Mouse (Mus musculus) hindbrain, postnatal 0 days (tissue): ENCODE measurements around the gene Coq9. TPM values are rescaled to one million over a fixed set of nuclear protein-coding genes. Genes with fewer than 3 reads are reported as not detected.
A peak's percentile ranks its signal among the peaks of the same experiment; 100 is the strongest.
"Not testable (repeated sequence)": the region's sequence is repeated elsewhere in the genome, so short reads cannot be mapped to it uniquely, and the experiment has no call there.

ENCODE experiments used
- ATAC-seq: fragments of 200-750 bp; cut with Nextera tagmentation; 2 replicates; pipeline ENCODE4 v1.8.0; 2017; ENCODE audit warnings: mild to moderate bottlenecking, moderate TSS enrichment, moderate library complexity
- DNase-seq: peaks from one replicate; pipeline ENCODE4 v3.0.0-alpha.2; 2015; ENCODE audit warnings: low spot score
- H3K27ac ChIP-seq: fragments of 300-500 bp; sonication (generic); 2 replicates; pipeline ENCODE4 v1.5.1; 2014; ENCODE audit warnings: mild to moderate bottlenecking
- H3K27me3 ChIP-seq: fragments of 300-500 bp; sonication (generic); 2 replicates; pipeline ENCODE4 v1.6.1; 2014; ENCODE audit warnings: low read length, mixed read lengths; ENCODE audit not compliant: insufficient read depth
- H3K36me3 ChIP-seq: fragments of 300-500 bp; sonication (generic); 2 replicates; pipeline ENCODE4 v1.6.1; 2014; ENCODE audit warnings: low read length, mixed read lengths; ENCODE audit not compliant: insufficient read depth
- H3K4me1 ChIP-seq: fragments of 300-500 bp; sonication (generic); 2 replicates; pipeline ENCODE4 v1.6.1; 2014; ENCODE audit warnings: antibody characterized with exemption, low read length, mixed read lengths; ENCODE audit not compliant: insufficient read depth
- H3K4me2 ChIP-seq: fragments of 300-500 bp; sonication (generic); 2 replicates; pipeline ENCODE4 v1.6.1; 2014; ENCODE audit warnings: low read depth, mild to moderate bottlenecking, low read length, moderate library complexity, mixed read lengths
- H3K4me3 ChIP-seq: fragments of 300-500 bp; sonication (generic); 2 replicates; pipeline ENCODE4 v1.5.1; 2014; ENCODE audit warnings: low read length
- H3K9ac ChIP-seq: fragments of 300-500 bp; sonication (generic); replicated peaks from 2 replicates; pipeline ENCODE4 v1.6.1; 2014; ENCODE audit warnings: mild to moderate bottlenecking, low read length, moderate library complexity, mixed read lengths
- H3K9me3 ChIP-seq: fragments of 300-500 bp; sonication (generic); 2 replicates; pipeline ENCODE4 v1.6.1; 2016; ENCODE audit warnings: low read length, mixed read lengths
- CTCF ChIP-seq: IDR thresholded peaks from 2 replicates; pipeline ENCODE4 v1.5.1; 2016; ENCODE audit warnings: antibody characterized with exemption, control low read depth, low read depth
- WGBS: fragments of 180-500 bp; shearing (Covaris S2); extraction: QIAGEN DNeasy Blood & Tissue Kit; methylation state at CpG from one replicate; pipeline ENCODE4 v1.1.7; 2014; 5-methylcytosine and 5-hydroxymethylcytosine counted together
- polyA plus RNA-seq: library from polyadenylated mRNA; unstranded; fragments of >200 nt; fragmentation: Nextera tagmentation; extraction: Ambion mirVana; gene quantifications from 2 replicates; pipeline ENCODE4 v1.2.1, GENCODE M21; 2015
- total RNA-seq: library from RNA; depleted of rRNA; stranded (reverse); fragments of >200 nt; gene quantifications from 2 replicates; pipeline ENCODE4 v1.2.3, GENCODE M21; 2014

Gene Coq9
- total and polyA plus RNA-seq, 2 experiments from 2014 or later: 54.7 to 133 TPM

DNA sequence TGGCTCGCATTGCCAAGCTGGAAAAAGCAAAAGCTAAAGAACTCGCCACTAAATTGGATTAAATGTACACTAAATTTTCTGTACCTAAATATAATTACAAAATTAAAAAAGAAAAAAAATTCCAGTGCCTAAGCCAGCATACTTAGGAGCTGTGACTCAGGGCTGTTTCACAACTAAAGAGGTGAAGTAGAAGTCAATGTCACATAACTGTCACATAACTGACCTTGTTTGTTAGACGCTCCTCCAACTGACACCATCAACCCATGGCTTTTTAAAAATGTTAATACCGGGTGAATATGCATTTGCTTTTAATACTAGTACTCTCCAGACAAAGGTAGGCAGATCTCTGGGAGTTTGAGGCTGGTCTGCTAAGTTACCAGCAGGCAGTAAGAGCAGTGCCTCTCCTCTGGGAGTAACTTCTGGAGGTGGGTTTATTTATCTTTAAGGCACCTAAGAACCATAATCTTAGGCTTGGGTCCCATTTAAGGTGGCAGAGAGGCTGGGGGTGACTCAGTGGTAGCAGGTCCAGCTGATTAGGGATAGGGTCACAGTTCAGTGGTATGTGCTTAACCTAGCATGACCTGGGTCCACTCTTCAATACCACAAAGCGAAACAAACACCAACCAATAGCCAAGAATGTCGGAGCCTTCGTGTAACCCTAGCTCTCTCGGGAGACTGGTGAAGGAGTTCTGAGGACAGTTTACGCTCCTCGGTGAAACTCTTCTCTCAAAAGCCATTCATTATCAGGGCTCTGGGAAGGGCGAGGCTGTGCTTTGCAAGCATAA lies 1.5 kb upstream of the Coq9 start:
- no peak for TF ChIP-seq CTCF
- Histone ChIP-seq H3K4me3 (peak overlapping the region; percentile 72; the same call in 1 of the 2 replicates), H3K4me1 (peaks cover 8% of the 10 kb centered on the region), H3K4me2 (peak overlapping the region; percentile 68), H3K27me3 (no peaks in the 10 kb centered on the region), H3K9ac (peak overlapping the region; percentile 84; the same call in 1 of the 2 replicates), H3K27ac (no peak overlapping the region), H3K36me3 (no peaks in the 10 kb centered on the region), H3K9me3 (no peaks in the 10 kb centered on the region)
- ATAC-seq (no peak), DNase-seq (no peak)
- 73% methylated on average over 11 of the region's 11 CpGs for WGBS

DNA sequence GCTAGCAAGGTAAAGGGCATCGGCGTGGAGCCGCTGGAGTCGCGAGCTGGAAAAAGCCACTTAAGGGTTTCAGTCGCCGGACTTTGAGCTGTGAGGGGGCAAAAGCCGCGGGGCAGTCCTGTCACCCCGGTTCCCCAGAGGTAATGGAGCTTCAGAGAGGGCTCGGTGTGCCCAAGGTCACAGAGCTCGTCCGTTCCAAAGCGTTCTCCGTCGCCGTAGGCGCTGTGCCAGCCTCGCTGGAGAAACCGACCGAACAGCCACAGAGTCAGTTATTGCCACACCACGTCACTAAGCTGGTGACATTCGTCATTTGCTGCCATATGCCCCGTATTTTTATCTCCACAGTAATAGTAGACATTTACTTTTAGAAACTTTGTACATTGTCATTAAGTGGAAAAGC lies 479 bp downstream of the Coq9 start:
- peak overlapping the region; percentile 84 for H3K9ac ChIP-seq
- peak; percentile 75 for DNase-seq
- TF ChIP-seq CTCF: no peak
- no peaks in the 10 kb centered on the region for H3K36me3 ChIP-seq
- H3K4me2 ChIP-seq: peak overlapping the region; percentile 68
- peaks cover 8% of the 10 kb centered on the region for H3K4me1 ChIP-seq
- no peaks in the 10 kb centered on the region for H3K27me3 ChIP-seq
- 1% methylated on average over 24 of the region's 24 CpGs for WGBS
- peak; percentile 52 for ATAC-seq
- H3K9me3 ChIP-seq: no peaks in the 10 kb centered on the region
- peak overlapping the region; percentile 95 for H3K27ac ChIP-seq
- peak overlapping the region; percentile 72 for H3K4me3 ChIP-seq

DNA sequence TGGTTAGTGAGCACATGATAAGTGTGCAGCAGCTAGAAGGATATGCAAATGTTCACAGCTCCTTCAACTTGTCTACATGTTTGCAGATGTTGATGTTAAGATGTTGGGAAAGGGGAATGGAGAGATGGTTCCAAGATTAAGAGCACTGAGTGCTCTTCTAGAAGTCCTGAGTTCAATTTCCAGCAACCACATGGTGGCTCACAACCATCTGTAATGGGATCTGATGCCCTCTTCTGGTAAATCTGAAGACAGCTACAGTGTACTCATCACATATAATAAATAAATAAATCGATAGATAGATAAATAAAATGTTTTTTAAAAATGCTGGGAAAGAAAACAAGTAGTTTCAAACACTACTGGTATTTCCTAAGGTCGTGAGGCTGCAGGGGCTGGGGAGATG lies 3.1 kb downstream of the Coq9 start:
- no peak for DNase-seq
- 0 out of 2 replicates have a peak, but pooled peaks have one; percentile 19 for TF ChIP-seq CTCF
- no peak for ATAC-seq
- Histone ChIP-seq H3K27me3 (no peaks in the 10 kb centered on the region), H3K4me2 (no peak overlapping the region), H3K27ac (no peak overlapping the region), H3K4me3 (no peak overlapping the region), H3K4me1 (peaks cover 8% of the 10 kb centered on the region), H3K9me3 (no peaks in the 10 kb centered on the region), H3K9ac (no peak overlapping the region), H3K36me3 (peaks cover 16% of the 10 kb centered on the region)
- WGBS: 54% methylated on average over 2 of the region's 2 CpGs

DNA sequence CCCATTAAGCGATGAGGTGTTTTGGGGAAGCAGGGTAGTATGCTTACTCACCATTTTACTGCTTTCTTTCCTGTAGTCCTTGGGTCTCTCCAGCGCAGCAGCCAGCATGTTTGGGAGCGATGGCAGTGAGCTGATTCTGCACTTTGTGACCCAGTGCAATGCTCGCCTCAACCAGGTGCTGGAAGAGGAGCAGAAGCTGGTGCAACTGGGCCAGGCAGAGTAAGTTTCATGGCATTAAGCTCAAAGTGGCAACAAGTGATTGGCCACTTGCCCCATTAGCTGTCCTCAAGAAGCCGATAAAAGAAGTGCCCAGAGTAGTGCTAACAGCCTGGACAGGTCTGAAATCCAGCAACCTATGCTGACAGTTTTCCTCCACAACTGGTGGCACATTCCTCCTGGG lies 11.9 kb downstream of the Coq9 start:
- TF ChIP-seq CTCF: no peak
- WGBS: 87% methylated on average over 5 of the region's 5 CpGs
- ATAC-seq (no peak), DNase-seq (no peak)
- Histone ChIP-seq H3K4me1 (no peaks in the 10 kb centered on the region), H3K27me3 (no peaks in the 10 kb centered on the region), H3K9me3 (no peaks in the 10 kb centered on the region), H3K36me3 (peaks cover 67% of the 10 kb centered on the region), H3K9ac (no peak overlapping the region), H3K4me2 (no peak overlapping the region), H3K27ac (no peak overlapping the region), H3K4me3 (no peak overlapping the region)

DNA sequence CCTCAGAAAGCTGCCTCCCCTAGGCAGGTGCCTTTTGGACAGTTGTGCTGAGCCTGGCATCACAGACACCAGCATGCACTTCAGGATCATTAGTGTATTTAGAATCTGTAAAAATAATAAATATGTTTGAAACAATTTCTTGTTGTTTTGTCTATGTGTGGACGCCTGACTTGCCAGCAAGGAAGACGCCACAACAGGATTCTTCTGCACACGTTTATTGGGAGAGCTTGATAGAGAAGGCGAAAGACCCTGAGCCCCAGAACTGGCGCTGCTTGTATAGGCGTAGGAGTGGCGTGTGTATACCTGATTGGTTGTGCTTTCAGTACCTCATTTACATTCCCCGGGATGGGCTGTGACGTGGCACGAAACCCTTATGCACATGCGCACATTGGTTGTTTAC lies 16.6 kb downstream of the Coq9 start:
- WGBS: 91% methylated on average over 11 of the region's 11 CpGs
- not testable (repeated sequence) for ATAC-seq, H3K4me3 ChIP-seq, DNase-seq, H3K27me3 ChIP-seq, H3K9me3 ChIP-seq, H3K4me1 ChIP-seq, H3K4me2 ChIP-seq, H3K27ac ChIP-seq, H3K9ac ChIP-seq
- H3K36me3 ChIP-seq: peaks cover 41% of the 10 kb centered on the region

GRCm38 (mm10) chr8:94857011-94857345 lies 18.9 kb downstream of the Coq9 start:
- ATAC-seq: no peak; the same call in 1 of the 2 replicates
- H3K9ac ChIP-seq: no peak overlapping the region
- peak overlapping the region; percentile 74 for H3K4me3 ChIP-seq
- H3K4me2 ChIP-seq: peak overlapping the region; percentile 59; the same call in 1 of the 2 replicates
- H3K9me3 ChIP-seq: no peaks in the 10 kb centered on the region
- H3K36me3 ChIP-seq: peaks cover 38% of the 10 kb centered on the region
- no peak for DNase-seq
- H3K4me1 ChIP-seq: peaks cover 5% of the 10 kb centered on the region; the same call in 1 of the 2 replicates
- TF ChIP-seq CTCF: no peak
- H3K27ac ChIP-seq: no peak overlapping the region
- 34% methylated on average over 5 of the region's 5 CpGs for WGBS
- H3K27me3 ChIP-seq: no peaks in the 10 kb centered on the region
